Mouse (Mus musculus) embryo, embryonic 9.5 days (tissue): ENCODE measurements around the gene Cdk5r1.
"Not testable (repeated sequence)": the region's sequence is repeated elsewhere in the genome, so short reads cannot be mapped to it uniquely, and the experiment has no call there.

Experiments used
- DNase-seq: peaks from one replicate; pipeline ENCODE4 v3.0.0-alpha.2; 2017; ENCODE audit errors: extremely low spot score

Gene Cdk5r1

DNA sequence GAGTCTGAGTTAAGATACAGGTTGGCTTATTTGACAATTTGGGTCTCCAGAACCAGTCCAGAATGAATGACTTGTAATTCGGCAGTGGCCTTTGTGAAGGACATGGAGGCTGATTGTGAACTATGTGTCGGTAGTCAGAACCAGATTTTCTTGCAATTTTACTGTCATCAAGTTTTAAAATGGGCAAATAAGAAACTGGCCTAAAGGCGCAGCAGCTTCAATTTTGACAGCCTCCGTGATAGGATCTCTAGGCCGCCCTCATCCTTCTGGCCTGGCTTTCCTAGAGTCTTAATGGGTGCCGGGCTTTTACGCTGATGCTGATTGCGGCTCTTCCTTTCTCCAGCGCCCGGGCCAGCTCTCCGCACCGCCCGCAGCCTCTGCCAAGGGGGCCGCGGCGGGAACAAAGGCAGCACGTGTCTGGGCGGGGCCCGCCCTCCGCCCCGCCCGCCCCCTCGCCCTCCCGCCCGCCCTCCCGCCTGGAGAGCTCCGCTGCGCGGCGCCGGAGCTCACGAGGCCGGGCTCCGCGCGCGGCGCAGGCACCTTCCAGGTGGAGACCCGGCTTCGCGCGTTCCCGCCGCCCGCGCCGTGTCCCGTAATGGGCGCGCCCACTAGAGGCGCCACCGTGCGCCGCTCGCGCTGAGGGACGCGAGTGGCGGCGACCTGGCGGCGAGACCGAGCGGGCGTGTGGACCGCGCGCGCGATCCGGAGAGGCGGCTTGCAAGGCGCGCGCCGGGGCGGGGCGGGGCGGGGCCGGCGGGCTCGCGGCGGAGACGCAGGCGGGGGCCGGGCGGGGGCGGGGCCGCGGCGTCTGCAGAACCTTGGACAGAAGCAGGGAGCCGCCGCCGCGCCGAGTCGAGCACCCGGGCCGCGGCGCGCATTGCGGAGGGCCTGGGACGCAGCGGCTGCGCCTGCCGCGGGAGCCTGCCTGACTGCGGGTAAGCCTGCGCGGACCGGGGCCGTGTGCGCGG lies at the start of gene Cdk5r1:
Cdk5r1 (plus strand) TSS at position 802 of the 968 bp plus-strand sequence.
- peak; percentile 91 for DNase-seq

DNA sequence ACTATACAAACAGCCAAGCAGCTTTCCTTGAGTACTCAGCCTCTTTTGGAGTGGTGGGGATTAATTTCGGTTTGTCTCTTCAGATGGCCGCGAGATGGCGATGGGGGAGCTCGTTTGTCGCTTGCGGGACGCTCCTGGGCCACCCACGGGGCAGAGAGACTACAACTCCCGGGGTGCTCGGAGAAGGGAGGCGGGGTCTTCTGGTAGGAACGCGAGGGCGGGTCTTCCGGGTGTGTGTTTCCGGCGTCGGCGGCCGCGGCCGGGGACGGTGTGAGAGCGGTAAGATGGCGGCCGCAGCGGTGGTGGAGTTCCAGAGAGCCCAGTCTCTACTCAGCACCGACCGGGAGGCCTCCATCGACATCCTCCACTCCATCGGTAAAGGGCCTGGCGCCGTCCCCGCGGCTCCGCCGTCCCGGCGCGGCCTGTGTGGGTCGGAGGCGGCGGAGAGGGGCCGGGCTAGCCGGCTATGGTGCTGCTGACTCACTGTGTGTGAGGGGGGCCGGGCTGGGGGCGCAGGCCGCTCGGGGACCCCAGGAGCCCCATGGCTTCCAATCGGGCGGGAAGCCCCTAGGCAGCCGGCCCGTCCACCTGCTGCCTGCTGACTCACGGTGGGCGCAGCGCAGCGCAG lies 48.3 kb upstream of the Cdk5r1 start, which contains the start of gene Psmd11:
Psmd11 (plus strand) TSS at position 235 of the 628 bp plus-strand sequence.
- peak; percentile 96 for DNase-seq

DNA sequence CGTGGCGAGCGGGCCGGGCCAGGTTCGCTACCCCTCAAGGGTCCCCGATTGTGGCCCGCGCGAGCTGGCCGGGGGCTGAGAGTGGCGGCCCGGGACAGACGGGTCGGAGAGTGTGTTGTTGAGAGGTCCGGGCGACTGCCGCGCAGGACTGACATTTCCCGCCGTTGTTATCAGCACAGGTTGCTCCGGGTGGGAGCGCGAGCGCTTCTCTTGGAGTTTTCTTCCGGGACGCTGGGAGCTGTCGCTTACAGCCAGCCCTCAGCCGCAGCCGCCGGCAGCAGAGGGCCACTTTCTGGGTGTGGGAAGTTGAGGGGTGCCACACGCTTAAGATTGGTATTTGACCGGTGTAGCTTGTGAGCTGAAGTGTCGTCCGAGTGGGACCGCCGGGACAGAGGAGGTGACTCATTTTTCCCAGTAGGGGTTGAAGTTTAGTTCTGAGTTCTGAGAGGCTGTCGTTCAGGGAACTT lies 47.8 kb upstream of the Cdk5r1 start:
- no peak for DNase-seq

DNA sequence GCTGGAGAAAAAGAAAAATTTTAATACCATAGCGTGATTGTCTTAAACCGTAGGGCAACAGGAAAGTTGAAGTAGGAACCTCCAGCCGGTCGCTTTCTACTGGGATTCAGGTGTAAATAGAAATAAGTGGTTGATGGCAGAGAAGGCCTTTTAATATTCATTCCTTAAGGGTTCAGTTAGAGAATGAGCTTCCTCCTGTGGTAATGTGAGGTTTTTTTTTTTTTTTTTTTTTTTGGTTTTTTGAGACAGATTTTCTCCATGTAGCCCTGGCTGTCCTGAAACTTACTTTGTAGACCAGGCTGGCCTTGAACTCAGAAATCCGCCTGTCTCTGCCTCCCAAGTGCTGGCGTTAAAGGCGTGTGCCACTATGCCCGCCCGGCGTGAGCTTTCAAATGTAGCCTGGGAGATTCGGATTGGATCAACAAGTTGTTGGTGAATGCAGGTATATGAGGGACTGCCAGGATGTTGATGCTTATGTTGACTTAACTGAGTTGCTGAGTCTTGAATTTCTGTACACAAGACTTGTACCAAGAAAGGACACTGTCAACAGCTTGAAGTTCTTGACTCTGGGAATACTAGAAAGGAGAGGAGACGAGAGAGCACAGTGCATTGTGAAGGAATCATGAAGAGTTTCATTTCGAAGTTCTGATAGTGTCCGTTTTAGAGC lies 47.2 kb upstream of the Cdk5r1 start:
- DNase-seq = no peak

DNA sequence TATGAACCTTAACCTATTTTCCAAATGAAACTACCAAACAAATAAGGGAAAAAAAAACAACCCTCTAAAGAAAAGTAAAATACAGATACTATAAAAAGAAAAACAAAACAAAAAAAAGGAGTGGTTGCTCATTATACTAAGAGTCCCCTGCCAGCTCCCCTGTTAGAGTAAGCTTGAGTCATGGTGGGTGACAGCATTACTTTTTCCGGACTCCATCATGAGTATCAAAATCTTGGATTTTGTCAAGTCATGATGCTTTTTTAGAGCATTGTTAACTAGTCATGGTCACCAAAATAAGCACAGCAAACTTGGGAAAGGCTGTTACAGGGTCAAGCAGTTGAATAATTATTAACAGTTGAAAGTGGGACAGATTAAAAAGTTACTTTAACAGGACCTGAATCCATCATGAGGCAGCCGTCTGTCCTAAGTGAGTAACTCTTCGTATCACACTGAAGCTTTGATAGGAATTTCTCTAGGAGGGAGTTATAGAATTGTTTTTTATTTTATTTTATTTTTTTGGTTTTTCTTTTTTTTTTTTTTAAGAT lies 46.4 kb upstream of the Cdk5r1 start:
- no peak for DNase-seq

DNA sequence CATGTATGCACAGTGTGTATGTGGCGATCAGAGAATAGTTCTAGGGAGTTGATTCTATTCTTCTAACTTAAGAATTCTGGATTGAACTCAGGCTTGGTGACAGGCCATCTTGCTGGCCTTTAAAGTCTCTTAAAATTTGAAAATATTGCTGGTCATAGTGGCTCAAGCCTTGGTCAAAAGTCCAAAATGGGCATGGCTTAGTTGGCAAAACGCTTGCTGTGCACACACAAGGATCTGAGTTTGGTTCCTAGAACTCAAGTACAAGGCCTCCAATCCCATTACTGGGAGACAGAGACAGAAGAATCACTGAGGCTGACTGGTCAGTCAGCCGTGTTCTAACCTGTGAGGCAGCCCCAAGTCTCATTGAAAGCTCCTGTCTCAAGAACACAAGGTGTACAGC lies 29.9 kb upstream of the Cdk5r1 start:
- no peak for DNase-seq

DNA sequence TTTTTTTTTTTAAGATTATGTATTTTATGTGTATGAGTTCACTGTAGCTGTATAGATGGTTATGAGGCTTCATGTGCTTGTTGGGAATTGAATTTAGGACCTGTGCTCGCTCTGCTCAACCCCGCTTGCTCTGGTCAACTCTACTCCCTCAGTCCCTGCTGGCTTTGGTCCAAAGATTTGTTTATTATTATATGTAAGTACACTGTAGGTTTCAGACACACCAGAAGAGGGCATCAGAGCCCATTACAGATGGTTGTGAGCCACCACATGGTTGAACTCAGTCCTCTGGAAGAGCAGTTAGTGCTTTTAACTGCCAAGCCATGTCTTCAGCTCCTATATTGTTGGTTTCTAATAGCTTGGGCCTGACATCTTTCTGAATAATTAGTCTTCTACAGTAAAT lies 27.0 kb upstream of the Cdk5r1 start:
- no peak for DNase-seq

DNA sequence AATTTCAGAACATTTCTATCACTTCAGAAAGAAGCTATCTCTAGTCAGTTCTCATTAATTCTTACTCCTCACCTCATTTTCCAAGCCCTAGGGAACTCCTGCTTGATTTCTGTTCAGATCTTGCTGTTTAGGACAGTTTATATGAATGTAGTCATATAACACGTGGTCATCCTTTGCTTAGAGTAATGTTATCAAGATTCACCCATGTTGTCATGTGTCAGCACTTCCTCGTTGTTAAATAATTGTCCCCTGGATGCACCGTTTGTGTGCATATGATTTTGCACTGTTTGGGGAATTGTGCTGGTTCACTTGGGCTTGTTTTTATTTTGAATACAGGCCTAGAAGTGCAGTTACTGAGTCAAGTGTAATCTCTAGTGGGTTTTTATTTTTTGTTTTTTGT lies 24.6 kb upstream of the Cdk5r1 start:
- no peak for DNase-seq

DNA sequence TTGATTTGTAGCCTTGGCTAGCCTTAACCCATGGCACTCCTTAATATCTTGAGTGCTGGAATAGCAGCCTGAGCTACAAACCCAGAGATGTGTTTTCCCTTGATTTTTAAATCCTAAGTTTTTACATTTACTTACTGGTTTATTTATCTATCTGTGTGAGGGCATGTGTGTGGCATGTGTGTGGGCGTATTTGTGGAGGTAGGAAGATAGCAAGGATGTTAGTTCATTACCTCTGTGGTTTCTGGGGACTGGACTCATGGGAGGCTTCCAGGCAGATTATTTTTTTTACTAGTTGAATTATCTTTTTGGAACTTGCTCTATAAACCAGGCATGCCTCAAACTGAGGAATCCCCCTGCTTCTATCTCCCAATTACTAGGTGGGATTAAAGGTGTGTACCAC lies 23.6 kb upstream of the Cdk5r1 start:
- DNase-seq = no peak

DNA sequence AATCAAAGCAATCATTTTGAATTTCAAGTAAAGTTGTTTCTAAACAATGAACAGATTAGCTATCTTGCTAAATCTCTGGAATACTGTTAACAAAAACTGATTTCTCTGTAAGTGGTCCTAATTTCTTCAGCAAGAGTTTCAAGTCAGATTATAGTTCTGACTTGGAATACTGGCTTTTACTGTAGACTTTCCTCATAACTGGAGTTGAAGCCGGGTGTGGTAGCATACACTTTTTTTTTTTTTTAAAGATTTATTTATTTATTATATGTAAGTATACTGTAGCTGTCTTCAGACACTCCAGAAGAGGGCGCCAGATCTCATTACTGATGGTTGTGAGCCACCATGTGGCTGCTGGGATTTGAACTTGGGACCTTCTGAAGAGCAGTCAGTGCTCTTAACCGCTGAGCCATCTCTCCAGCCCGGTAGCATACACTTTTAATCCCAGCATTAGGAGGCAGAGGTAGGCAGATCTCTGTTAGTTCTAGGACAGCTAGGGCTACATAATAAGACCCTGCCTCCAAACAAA lies 13.2 kb upstream of the Cdk5r1 start:
- DNase-seq = not testable (repeated sequence)

DNA sequence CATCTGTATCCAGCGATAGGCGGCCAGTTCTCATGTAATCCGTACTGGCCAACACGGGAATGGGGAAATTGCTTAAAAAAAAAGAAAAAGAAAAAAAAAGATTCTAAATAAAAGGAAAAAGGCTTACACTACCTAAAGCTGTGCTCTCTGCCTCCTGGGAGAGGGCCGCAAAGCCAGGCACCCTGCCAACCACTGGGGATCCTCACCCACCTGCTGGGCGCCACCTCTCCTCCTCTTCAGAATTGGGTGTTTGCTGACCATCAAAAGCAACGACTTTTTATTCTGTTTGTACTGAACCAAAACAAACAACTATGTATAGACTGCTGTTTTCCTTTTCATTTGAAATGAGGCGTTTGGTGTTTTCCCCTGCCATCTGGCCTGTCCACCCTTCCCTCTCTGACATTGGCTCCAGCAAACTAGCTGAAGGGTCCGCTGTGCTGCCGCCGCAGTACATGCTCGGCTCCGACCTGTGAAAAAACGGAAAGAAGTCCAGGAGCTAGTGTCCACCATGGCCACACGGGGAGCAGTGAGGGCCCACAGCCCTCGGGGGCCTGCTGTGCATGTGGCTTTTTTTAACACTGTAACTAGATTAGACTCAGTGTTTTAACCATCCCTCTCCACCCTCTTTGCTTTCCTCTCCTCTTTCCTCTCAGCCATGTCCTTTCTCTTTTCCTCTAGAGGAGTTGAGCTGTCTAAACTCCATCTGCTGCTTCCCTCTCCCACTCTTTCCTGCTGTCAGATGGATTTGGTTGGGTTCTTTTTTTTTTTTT lies 4.8 kb upstream of the Cdk5r1 start:
- no peak for DNase-seq

DNA sequence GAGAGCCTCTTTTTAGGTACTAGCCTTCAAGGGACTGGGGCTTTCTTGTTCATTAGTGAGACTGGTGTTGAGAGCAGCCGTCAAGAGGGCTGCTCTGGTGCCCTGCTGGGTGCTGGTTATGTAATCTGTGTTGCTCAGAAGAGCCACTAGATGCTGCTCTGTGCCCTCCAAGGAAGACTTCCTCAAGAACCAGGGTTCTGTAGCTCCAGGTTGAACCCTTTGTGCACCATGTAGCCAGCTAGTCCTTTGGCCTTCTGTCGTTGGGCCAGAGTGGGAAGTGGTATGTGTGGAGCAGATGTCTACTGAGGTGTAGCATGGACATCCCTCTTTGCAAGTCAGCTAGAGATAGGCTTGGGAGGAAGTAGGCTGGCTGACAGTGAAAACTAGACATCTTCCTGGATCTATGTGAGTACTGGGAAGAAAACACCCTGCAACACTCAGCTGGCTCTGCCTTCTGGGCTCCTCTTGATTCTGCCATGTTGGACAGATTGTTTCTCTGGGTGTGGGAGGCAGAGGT lies 2.6 kb upstream of the Cdk5r1 start:
- DNase-seq = no peak

DNA sequence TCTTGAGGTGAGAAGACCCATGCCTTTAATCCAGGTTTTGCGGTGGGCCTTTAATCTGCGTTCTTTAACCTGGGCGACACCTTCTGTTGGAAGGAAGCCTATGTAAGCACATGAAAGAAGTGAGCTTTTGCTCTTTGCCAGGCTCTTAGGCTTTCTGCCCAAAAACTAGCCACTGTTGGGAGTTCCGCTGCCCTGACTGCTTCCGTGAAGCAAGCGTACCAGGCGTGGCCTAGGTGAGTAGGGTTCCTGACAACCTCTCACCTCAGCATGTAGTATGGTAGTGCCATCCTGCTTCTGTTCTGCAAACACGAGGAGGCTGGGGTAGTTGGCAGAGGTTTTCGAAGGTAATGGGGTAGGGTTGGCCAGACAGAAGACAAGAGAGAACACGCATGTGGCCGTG lies 2.0 kb upstream of the Cdk5r1 start:
- DNase-seq = no peak

DNA sequence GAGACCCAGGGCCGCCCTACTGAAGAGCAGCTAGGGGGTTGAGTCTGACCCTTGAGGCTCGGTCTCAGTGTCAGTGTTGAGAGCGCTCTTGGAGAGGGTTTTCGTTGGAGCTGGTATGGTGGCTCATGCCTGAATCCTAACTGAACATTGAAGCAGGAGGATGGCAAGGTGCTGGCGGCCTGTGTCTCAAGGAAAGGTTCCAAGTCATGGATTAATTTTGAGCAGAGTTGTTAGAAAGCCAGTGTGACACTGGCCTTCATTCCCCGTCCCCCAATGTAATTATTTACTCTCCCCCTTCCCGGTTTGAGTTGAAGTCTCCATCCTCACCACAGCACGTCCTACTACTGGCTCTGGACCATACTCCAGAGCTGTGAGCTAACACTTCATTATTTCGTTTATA lies 1.3 kb upstream of the Cdk5r1 start:
- no peak for DNase-seq

DNA sequence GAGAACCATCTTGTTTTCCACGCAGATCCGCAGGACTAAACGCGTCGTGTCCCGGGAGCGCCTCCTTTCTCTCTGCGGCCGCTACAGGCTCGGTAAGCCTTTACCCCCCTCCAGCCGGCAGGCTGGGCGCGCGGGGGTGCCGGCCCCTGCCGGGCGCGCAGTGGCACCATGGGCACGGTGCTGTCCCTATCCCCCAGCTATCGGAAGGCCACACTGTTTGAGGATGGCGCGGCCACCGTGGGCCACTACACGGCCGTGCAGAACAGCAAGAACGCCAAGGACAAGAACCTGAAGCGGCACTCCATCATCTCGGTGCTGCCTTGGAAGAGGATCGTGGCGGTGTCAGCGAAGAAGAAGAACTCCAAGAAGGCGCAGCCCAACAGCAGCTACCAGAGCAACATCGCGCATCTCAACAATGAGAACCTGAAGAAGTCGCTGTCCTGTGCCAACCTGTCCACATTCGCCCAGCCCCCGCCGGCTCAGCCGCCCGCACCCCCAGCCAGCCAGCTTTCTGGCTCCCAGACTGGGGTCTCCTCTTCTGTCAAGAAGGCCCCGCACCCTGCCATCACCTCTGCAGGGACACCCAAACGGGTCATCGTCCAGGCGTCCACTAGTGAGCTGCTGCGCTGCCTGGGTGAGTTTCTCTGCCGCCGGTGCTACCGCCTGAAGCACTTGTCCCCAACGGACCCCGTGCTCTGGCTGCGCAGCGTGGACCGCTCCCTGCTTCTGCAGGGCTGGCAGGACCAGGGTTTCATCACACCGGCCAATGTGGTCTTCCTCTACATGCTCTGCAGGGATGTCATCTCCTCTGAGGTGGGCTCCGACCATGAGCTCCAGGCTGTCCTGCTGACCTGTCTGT lies 747 bp downstream of the Cdk5r1 start:
- DNase-seq = peak; percentile 46

DNA sequence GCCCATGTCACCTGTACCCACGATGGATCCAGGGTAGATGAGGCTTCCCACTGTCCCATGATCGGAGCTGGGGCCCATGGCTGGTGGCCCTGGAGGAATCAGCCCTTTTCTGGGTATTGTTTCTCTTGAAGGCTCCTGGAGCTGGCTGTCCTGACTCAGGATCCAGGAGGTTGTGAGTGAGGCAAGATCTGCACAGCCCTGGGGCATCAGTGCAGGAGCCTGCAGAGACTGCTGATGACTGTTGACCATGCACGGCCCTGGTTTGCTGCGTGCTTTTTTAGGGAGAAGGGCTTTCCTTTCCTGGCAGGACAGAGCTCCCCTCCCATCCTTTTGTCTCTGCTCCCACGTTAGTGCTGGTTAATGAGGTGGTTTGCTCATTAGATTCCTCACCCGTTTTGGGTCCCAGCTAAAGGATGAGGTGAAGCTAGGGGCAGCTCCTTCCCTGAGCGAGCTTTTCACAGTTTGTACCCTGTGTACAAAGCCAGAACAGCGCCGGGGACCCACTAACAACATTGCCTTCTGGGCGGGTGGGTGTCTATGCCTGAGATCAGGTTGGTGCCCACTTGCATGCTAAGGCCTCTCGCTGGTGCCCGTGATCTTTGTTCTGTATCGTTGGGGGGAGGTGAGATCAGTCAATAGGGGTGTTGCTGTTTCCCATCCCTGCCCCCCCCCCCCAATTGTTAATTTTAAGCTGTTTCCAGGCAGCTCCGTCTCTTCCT lies 2.0 kb downstream of the Cdk5r1 start:
- no peak for DNase-seq

DNA sequence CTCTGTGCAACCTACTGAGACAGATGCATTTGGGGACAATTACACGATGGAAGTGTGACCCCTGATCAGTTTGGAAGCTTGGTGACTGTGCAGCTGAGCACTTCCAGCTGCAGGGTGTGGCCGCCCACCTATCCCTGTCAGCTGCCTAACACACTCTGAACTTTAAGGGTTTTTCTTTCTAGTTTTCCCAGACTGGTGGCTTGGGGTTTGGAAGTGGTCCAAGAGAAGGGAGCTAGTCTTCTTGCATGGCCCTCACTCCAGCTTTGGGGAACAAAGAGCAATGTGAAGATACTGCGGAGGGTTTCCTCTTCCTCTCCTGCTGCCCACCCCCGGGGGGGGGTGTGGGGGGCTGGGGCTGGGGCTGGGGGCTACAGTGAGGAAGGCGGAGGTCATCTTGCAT lies 2.6 kb downstream of the Cdk5r1 start:
- no peak for DNase-seq

DNA sequence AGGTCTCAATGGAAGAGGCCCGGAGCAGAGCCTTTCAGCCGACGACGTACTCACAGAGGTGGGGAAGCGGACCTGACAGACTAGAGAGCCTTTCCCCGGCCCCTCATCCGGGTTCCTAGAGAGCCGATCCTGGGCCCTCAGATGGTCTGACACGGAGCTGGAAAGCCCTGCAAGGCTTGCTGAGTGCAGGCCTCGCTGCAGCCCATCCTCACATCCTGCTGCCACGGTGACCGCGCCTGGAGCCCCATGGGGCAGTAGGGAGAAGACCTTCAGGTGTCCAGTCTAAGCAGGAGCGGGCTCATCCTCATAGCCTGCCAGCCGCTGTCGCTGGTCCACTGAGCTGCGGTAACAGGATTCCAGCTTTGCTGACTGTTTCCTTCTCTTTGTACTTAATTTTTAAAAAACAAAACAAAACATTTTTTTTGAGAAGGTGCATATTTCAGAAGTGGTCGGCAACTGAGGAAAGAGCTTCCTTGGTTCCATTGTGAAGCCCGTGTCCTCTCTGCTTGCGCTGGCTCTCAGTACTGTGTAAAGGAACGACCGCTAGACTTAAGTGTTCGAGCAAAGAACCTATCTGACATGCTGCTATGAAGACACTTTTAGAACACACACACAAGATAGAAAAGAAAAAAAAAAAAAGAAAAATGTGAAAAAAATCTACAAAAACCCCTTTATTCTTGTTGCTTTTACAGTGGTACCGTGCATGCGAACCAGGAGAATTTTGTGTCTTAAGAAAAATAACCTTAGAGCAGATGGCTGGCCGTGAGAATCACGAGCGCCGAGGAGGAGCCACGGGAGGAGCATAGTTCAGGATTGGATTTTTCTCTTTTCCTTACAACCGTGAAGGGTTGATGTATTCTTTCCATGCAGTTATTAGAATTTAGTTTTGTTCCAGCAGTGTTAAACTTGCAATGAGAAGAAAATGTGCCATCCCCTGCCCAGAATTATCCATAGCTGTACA lies 3.4 kb downstream of the Cdk5r1 start:
- DNase-seq = no peak
